Mouse (Mus musculus) kidney, adult 10 weeks (tissue): ENCODE data around the gene Areg. TPM values are rescaled to one million over a fixed set of nuclear protein-coding genes. Genes with fewer than 3 reads are reported as not detected.

ENCODE experiments used
- polyA plus RNA-seq: library from polyadenylated mRNA; stranded (reverse); fragments of 350-450 nt; fragmentation: Illumina TruSeq; extraction: RNeasy Lipid Tissue Mini Kit (QIAGEN cat#74804); gene quantifications from one replicate; pipeline ENCODE4 v1.2.3, GENCODE M21; 2014; ENCODE audit warnings: low read depth, low replicate concordance

Gene Areg
- not detected for polyA plus RNA-seq

DNA sequence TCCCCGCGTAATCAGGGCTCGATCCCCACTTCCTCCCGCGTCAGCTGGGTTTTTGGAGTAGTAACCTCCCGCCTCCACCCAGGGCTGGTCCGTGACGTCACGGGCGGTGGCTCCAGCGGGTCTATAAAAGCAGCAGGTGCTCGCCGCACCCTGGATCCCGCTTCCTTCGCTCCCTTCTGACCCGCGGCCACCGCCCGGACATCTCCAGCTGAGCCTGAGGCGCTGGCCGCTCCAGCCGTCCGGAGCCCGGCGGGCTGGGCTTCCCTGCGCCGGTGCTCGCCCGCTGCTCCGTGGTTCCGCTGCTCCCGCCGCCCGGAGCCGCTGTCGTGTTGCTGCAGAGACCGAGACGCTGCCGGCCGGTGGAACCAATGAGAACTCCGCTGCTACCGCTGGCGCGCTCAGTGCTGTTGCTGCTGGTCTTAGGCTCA is at the start of gene Areg:
Gene Areg (plus strand): TSS at position 154 of the 428 bp plus-strand sequence.

Other genes starting within 250 kb of the Areg start
- 2.5 TPM for gene Cxcl1, start 248.4 kb upstream of the Areg start, polyA plus RNA-seq
- gene Cxcl2, start 235.7 kb upstream of the Areg start, polyA plus RNA-seq = not detected
- 67.3 TPM for gene Mthfd2l, start 208.5 kb upstream of the Areg start, polyA plus RNA-seq
- not detected for gene Epgn, start 112.1 kb upstream of the Areg start, polyA plus RNA-seq
- gene Ereg, start 65.0 kb upstream of the Areg start, polyA plus RNA-seq = 0.08 TPM